Mouse (Mus musculus): ENCODE data around the gene Trmt2a.

The Trmt2a gene

GRCm38 (mm10) chr16:18231047-18231446 is 17.4 kb upstream of the Trmt2a start:
- in situ Hi-C loops (cut with MboI, MseI): no loop called here

- in situ Hi-C loops (cut with MboI, MseI): no loop called here
Measured at GRCm38 (mm10) chr16:18231451-18231850, 17.0 kb upstream of the Trmt2a start.

- in situ Hi-C loops (cut with MboI, MseI): no loop called here
Measured at GRCm38 (mm10) chr16:18233451-18233850, 15.0 kb upstream of the Trmt2a start.

GRCm38 (mm10) chr16:18233919-18234670 is 14.4 kb upstream of the Trmt2a start:
- in situ Hi-C loops (cut with MboI, MseI): no loop called here

GRCm38 (mm10) chr16:18234671-18235388 is 13.6 kb upstream of the Trmt2a start, which contains the start of gene Zdhhc8:
Zdhhc8 (minus strand) TSS chr16:18235136.
- in situ Hi-C loops (cut with MboI, MseI): no loop called here

GRCm38 (mm10) chr16:18235389-18236065 is 13.0 kb upstream of the Trmt2a start:
- in situ Hi-C loops (cut with MboI, MseI): no loop called here

GRCm38 (mm10) chr16:18236676-18237501 is 11.6 kb upstream of the Trmt2a start:
- in situ Hi-C loops (cut with MboI, MseI): no loop called here

GRCm38 (mm10) chr16:18241581-18241980 is 6.9 kb upstream of the Trmt2a start:
- in situ Hi-C loops (cut with MboI, MseI): loop anchor here (5.0 to 10.0 kb wide), 3 partner anchors 41 to 1099 kb away; partner anchors contain the start of genes Pi4ka, Snap29 and Ydjc

GRCm38 (mm10) chr16:18247521-18248399 is 719 bp upstream of the Trmt2a start:
- in situ Hi-C loops (cut with MboI, MseI): loop anchor here (10.0 kb wide), 1 partner anchor 843 kb away; the partner anchor contains the start of genes Pi4ka and Snap29

- in situ Hi-C loops (cut with MboI, MseI): loop anchor here (10.0 kb wide), 1 partner anchor 845 kb away; the partner anchor contains the start of genes Pi4ka and Snap29
Measured at GRCm38 (mm10) chr16:18249364-18249967, 987 bp downstream of the Trmt2a start.

- in situ Hi-C loops (cut with MboI, MseI): no loop called here
Measured at GRCm38 (mm10) chr16:18250231-18250630, 1.8 kb downstream of the Trmt2a start.

- in situ Hi-C loops (cut with MboI, MseI): no loop called here
Measured at GRCm38 (mm10) chr16:18250828-18251790, 2.6 kb downstream of the Trmt2a start.

- in situ Hi-C loops (cut with MboI, MseI): no loop called here
Measured at GRCm38 (mm10) chr16:18252736-18253135, 4.3 kb downstream of the Trmt2a start.

- in situ Hi-C loops (cut with MboI, MseI): no loop called here
Measured at GRCm38 (mm10) chr16:18253866-18254265, 5.4 kb downstream of the Trmt2a start.

- in situ Hi-C loops (cut with MboI, MseI): no loop called here
Measured at GRCm38 (mm10) chr16:18258221-18258620, 9.7 kb downstream of the Trmt2a start, which contains the start of gene Gm49776. Gm49776 (minus strand) TSS chr16:18258321.

GRCm38 (mm10) chr16:18265024-18265423 is 16.5 kb downstream of the Trmt2a start:
- in situ Hi-C loops (cut with MboI, MseI): no loop called here

- in situ Hi-C loops (cut with MboI, MseI): no loop called here
Measured at GRCm38 (mm10) chr16:18268182-18268581, 19.7 kb downstream of the Trmt2a start.

- in situ Hi-C loops (cut with MboI, MseI): no loop called here
Measured at GRCm38 (mm10) chr16:18275166-18275565, 26.7 kb downstream of the Trmt2a start.
